Mouse (Mus musculus) inflammation-experienced regulatory T-cells, adult 6 months (primary cell): ENCODE measurements around the gene Dnajc3. TPM values are rescaled to one million over a fixed set of nuclear protein-coding genes. Genes with fewer than 3 reads are reported as not detected.
A peak's percentile ranks its signal among the peaks of the same experiment; 100 is the strongest.

Experiments used
- ATAC-seq: one replicate; pipeline ENCODE4 v1.8.0; 2017
- polyA plus RNA-seq, 3 experiments: library from polyadenylated mRNA; unstranded; fragments of 100-300 nt; shearing (Covaris generic); gene quantifications; one replicate each; pipeline ENCODE4 v1.2.1; 2017

Gene Dnajc3
- polyA plus RNA-seq, 3 experiments from 2014 or later: 39.4 to 48.4 (median 39.7) TPM

- no peak for ATAC-seq
Measured at GRCm38 (mm10) chr14:118984161-118984560, 46.4 kb downstream of the Dnajc3 start.

DNA sequence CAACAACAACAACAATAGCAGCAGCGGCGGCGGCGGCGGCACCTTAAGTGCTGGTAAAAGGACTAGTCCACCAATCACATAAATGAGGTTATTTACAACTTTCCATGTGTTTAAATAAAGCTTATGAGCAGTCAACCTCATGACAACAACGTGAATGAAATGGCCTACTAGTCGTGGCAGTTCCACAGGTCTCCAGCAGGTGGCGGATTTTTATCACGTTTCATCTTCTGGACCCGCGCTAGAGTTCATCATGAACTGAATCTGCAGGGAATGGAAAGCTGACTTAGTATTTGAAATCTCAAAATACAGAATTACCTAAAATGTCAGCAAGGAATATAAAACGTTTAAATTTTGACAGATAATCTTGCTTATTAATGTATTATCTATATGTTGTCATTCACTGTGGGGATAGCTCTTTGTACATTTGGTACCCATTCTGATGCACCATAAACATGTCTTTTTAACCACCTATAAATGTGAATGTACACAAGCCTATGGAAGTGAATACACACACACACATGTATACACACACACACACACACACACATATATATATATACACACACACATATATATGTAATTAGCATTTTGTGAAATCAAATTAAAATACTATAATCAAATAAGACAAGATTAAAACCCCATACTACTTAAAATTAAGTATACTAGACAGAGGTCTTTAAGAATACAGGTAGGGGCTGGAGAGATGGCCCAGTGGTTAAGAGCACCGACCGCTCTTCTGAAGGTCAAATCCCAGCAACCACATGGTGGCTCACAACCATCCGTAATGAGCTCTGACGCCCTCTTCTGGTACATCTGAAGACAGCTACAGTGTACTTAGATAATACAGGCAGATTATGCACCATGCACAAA is 49.1 kb downstream of the Dnajc3 start:
- peak; percentile 45 for ATAC-seq

DNA sequence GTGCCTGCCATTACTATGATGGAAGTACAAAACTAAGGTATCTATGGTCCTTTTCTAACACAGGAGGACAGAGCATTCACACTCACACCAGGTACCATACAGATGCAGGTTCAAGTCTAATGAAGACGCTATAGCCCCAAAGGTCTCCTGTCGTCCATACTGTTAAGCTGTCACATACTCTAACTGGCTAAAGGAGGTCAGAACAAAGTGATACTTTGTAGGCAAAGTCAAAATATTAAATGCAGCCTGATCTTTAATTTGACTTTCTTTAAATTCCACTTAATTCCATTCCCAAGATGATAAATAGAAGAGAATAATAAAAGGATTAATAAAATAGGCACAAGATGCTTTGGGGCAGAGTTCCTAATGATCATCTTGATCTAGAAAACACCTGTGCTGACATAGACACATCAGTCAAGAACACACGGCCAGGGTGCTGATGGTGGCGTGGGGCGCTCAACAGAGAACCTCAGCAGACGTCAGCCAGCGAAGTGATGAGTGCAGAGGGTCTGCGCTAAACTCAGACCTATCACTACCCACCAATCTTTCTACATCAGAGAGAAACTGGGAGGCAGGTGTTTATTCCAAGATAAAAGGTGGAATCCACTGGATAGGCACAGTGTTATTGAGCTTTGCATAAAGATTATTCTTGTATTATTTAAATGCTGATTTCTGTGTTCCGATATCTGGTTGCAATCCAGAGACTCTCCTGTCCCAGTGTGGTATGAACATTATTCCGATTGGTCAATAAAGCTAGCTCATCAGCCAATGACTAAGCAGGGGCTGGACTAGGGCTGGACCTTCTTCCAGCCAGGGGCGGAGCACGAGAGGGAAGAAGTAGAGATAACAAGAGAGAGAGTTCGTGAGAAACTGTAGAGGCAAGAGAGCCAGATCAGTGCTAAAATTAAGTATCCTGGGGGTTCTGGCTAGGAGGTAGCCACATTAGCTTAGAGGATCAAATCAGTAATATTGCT is 50.0 kb downstream of the Dnajc3 start:
- ATAC-seq: no peak

GRCm38 (mm10) chr14:118995226-118995925 is 57.6 kb downstream of the Dnajc3 start:
- ATAC-seq: no peak

DNA sequence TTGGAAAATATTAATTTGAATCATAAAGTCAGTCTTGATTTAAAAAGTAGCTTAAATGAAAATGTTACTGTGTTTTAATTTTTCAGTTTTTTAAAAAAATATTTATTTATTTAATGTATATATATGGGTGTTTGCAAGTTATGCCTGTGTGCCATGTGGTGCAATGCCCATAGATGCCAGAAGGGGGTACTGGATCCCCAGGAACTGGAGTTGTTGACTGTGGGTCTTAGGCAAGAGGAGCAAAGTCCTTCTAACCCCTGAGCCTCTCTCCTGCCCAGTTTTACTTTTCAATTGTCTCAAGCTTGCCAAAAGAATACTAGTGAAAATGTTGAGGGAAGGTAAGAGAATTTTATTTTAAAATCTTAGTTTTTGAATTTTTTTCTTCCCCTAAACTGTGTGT is 65.5 kb downstream of the Dnajc3 start:
- no peak for ATAC-seq

GRCm38 (mm10) chr14:119005834-119006233 is 68.1 kb downstream of the Dnajc3 start:
- ATAC-seq: no peak

DNA sequence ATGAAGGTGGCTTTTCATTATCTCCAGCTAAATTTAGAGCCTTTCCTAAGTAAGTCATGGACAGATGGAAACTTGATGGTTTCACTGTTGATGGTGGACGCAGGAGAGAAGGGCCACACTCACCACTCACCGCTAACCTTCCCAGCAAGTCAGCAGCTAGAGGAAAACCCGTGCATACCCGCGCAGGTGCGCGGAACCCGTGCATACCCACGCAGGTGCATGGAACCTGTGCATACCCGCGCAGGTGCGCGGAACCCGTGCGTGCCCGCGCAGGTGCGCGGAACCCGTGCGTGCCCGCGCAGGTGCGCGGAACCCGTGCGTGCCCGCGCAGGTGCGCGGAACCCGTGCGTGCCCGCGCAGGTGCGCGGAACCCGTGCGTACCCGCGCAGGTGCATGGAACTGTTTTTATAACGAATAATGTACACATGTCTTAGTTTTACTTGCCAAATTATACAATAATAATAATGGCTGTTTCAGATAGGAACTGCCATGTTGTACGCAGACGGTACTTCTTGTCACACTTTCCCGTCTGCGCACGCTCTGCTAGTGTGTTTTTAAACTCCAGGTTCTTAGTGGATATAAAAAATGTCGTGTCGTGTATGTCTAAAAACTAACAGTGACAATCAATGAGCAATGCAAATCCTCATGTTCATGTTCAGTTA is 68.8 kb downstream of the Dnajc3 start:
- ATAC-seq: no peak

GRCm38 (mm10) chr14:119007103-119007951 is 69.6 kb downstream of the Dnajc3 start:
- ATAC-seq: peak; percentile 99

DNA sequence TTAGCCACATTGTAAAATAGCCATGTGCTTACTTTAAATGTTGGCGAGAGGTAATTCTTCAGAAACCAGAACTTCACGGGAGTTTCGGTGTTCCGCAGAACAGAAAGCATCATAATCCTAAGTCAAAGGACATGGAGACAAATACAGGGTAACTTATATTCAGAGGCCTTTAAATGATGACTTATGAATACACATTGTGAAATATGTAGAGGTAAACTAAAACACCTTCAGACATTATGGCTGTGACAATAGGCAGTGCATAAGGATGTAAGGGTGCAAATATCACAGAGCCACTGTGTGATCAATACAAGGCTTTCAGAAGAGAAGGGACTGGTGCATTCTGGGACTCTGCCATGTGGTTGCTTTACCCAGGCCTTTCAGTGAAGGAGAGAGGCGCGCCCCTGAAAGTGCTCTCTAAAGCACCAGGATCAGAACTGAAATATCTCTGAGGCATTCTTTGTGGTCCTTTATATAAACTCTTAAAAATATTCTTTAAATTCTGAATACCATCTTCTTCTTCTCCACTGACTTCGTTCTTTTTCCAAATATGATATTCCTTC is 70.3 kb downstream of the Dnajc3 start:
- no peak for ATAC-seq

- no peak for ATAC-seq
Measured at GRCm38 (mm10) chr14:119009531-119009930, 71.8 kb downstream of the Dnajc3 start.

DNA sequence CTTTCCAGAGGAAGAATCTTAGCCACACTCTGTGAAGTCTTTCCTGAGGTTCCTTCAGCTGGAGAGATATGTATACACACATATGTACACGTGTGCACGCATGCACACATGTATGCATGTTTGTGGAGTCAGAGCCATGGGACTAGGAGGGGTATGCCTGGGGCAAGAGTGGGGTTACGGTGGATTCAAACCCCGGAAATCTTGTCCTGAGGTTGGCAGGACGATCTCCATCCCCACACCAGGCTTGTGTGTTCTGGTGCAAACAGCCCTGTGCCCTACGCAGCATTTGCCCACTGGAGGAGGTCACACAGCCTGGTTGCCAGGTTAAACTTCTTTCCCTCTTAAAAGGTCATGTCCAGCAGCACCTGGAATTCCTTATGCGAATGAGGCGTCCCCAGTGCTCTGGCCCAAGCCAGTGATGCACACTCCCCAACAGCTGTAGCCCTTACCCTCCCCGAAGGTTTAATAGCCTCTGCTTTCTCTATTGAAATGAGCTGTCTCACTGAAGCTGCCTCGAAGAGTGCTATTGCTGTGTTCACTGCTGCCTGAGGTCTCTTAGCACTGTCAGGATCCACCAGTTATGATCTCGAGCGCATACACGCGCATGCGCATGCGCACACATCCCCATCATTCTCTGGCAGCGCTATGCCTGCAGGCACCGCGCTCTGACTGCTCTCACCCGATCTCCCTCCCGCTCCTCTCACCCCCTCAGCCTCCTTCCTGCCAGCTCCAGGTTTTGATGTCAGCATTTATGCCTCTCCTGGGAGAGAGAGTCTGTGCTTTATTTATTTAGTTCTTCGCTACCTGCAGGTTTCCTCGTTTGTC is 75.0 kb downstream of the Dnajc3 start:
- ATAC-seq: peak; percentile 44

DNA sequence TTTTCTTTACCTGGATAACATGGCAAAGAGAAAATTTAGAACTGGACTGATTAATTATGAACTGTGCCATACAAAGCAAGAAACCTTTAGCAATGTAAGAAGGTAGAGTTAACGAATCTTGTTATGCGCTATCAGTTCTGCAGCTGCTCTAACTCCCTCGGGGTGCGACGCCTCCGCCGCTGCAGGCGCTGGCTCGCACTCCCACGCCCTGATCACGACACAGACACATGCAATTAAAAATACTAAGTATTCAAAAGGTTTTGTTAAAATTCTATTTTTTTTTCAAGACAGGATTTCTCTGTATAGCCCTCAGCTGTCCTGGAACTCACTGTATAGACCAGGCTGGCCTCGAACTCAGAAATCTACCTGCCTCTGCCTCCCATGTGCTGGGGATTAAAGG is 75.8 kb downstream of the Dnajc3 start:
- ATAC-seq: no peak

DNA sequence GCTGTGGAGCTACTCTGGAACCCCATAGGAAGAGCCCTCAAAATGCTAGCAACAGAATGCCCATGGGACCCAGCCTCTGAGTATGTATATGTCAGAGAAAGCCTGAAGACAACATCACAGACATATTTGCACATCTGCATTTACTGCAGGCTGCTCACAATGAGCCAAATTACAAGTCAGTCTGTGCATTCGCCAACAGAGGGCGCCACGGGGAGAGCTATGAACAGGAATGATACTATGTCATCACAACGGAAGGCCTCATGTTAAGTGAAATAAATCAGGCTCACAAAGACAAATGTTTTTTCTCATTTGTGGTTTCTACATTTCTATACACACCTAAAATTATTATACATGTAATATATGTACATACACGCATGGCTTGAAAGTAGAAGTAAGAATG is 88.1 kb downstream of the Dnajc3 start:
- no peak for ATAC-seq

GRCm38 (mm10) chr14:119027130-119027529 is 89.4 kb downstream of the Dnajc3 start:
- peak; percentile 92 for ATAC-seq

DNA sequence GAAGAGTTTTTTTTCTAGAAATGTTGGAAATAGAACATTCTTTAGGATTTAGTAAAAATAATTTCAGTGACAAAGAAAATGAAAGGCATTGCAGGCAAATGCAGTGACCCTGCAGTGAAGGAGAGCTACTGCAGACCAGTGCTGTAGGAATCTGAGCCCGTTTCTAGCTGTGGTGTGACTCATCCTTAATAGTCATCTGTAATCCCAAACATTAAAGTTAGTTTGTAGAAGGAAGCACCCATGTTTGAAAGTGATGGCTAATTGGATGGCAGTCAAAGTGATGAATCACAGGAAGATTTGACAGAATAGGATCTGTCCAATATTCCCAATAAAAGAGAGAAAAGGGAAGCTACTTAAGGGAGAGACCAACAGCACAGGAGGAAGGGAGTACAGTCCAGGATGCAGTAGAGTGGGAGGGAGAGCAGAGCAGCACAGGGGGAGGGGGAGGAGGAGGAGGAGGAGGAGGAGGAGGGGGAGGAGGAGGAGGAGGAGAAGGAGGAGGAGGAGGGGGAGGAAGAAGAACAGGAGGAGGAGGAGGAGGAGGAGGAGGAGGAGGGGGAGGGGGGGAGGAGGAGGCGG is 90.0 kb downstream of the Dnajc3 start:
- no peak for ATAC-seq
